Mouse (Mus musculus): ENCODE data around the gene Atp2a1.

DNA sequence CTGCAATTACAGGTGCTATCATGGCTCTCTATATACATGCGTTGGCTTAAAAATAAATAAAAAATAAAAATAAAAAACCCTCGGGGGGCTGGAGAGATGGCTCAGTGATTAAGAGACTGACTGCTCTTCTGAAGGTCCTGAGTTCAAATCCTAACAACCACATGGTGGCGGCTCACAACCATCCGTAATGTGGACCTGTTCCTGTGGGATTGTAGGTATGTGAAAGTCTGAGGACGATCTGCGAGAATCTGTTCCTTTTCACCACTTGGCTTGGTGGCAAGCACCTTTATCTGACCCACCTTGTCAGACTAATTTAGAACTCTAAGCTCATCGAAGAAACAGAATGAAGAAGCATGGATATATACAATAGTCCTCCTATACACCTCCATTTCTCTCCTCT, 36.5 kb upstream of the Atp2a1 start:
- TF ChIP-seq MYC (IDR thresholded peaks at IDR 0.05; ENCODE audit: low read depth, low read length) (no peak), POLR2A (IDR thresholded peaks at IDR 0.05; ENCODE audit: low read depth, low read length) (no peak), SMC3 (IDR thresholded peaks at IDR 0.05; ENCODE audit: low read depth, low read length) (no peak), CTCF (conservative IDR thresholded peaks at IDR 0.05 in 1 of 2, IDR thresholded peaks at IDR 0.05 in 1 of 2; ENCODE audit: low read depth in 2 of 2, low read length in 2 of 2) (no peak), NELFE (IDR thresholded peaks at IDR 0.05; ENCODE audit: low read depth, low read length) (no peak), POLR2AphosphoS2 (IDR thresholded peaks at IDR 0.05; ENCODE audit: low read depth, low read length) (no peak), CHD1 (IDR thresholded peaks at IDR 0.05; ENCODE audit: low read depth, low read length) (no peak), MAFK (IDR thresholded peaks at IDR 0.05; ENCODE audit: insufficient replicate concordance, low read length) (no peak), UBTF (IDR thresholded peaks at IDR 0.05; ENCODE audit: low read depth, low read length) (no peak), USF2 (conservative IDR thresholded peaks at IDR 0.05; ENCODE audit: low read depth, low read length) (no peak)

Measured in CH12.LX (cell line).